Mouse (Mus musculus) megakaryocyte, adult 5-6 weeks (primary cell): Measurements from ENCODE around the gene Tcp11. TPM values are rescaled to one million over a fixed set of nuclear protein-coding genes. Genes with fewer than 3 reads are reported as not detected.

ENCODE experiments used
- ATAC-seq: 2 replicates; pipeline ENCODE4 v1.8.0; 2016; ENCODE audit warnings: mild to moderate bottlenecking, inconsistent platforms; ENCODE audit not compliant: poor library complexity, severe bottlenecking
- total RNA-seq, 2 experiments: library from RNA; stranded (forward) in 1 of 2; stranded (reverse) in 1 of 2; fragments of 153-499, 151-499 nt in 1 of 2; fragments of 221-1000, 200-1000 nt in 1 of 2; gene quantifications; 2 replicates each; pipeline versions ENCODE4 v1.2.3 to v1.2.4; 2015 to 2017

Tcp11 gene
- total RNA-seq (2015) (0.11 and 1.1 TPM in 2 replicates), total RNA-seq (2017) (0.66 TPM in 1 of 2 replicates, not detected in the other)

- ATAC-seq, result peak; percentile 80
These were observed at the start of gene Tcp11 for GRCm38 (mm10) chr17:28080045-28080816. TSS of gene Tcp11 (minus strand) at chr17:28080639.

DNA sequence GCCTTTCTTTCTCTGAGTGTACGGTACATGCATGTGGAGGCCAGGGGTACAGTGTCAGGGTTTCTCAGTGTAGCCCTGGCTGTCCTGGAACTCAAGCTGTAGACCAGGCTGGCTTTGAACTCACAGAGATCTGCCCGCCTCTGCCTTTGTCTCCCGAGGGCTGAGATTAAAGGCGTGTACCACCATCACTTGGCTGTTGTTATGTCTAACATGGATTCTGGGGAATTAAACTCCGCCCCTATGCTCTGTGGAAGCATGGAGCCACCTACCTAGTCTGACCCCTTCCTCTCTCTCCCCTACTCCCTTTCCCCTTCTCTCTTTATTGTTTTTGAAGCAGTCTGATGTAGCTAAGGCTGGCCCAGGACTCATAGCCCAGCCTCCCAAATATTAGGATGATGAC, 49.4 kb upstream of the Tcp11 start:
- no peak for ATAC-seq

DNA sequence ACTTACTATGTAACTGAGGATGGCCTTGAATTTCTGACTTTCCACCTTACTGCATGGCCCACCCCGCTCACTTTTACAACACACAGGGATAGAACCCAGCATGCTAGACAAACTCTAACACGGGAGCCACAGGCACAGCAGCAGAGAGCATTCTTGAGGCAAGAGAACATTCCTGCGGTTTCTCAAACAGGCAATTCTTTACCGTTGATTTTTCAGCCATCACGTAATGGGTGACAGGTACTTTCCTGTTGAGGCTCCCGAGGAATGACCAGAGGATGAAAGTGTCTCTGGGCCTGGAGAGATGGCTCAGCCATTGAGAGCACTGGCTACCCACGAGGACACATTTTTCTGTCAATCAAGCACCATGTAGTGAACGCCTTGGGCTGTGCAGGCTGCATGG, 43.9 kb upstream of the Tcp11 start:
- ATAC-seq, result no peak

- ATAC-seq, result no peak
These were observed 43.2 kb upstream of the Tcp11 start for GRCm38 (mm10) chr17:28123627-28124026.

- ATAC-seq, result no peak
These were observed 42.5 kb upstream of the Tcp11 start for GRCm38 (mm10) chr17:28122949-28123348.

- ATAC-seq, result no peak
These were observed 40.0 kb upstream of the Tcp11 start for GRCm38 (mm10) chr17:28120460-28120859.

DNA sequence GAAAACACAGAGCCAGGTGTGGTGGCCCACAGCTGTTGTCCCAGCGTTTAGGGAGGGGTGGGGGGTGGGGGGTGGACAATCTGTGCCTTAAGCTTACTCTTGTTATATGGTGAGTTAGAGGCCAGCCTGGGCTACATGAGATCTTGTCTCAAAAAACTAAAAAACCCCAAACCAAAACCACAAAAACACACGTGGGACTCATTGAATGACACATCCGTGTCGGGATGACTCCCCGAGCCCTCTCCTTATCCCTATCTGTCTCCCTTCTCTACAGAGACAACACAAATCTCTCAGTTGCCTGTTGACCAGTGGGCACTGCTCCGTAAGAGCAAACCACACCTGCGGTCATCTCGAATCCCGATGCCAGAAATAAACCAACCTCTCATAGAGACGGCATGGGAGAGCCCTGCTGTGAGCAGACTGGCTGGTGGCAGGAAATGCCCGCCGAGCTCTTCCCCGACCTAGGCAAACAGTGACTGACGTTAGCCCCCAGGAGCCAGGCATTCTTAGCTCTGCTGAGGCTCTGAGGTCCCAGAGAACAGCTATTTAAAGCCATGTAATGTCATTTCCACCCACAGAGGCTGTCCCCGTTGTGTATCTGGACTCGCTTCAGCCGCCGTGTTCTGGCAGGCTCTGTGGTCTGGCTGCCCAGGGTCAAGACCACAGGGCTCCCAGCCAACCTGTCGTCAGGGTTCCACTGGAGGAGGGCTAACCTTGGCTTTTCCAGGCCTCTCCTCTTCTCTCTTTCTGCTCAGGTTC, 37.2 kb upstream of the Tcp11 start:
- ATAC-seq, result no peak

- ATAC-seq, result no peak
These were observed 35.9 kb upstream of the Tcp11 start for GRCm38 (mm10) chr17:28116335-28116734.

GRCm38 (mm10) chr17:28112266-28112665, 31.8 kb upstream of the Tcp11 start:
- ATAC-seq, result no peak

DNA sequence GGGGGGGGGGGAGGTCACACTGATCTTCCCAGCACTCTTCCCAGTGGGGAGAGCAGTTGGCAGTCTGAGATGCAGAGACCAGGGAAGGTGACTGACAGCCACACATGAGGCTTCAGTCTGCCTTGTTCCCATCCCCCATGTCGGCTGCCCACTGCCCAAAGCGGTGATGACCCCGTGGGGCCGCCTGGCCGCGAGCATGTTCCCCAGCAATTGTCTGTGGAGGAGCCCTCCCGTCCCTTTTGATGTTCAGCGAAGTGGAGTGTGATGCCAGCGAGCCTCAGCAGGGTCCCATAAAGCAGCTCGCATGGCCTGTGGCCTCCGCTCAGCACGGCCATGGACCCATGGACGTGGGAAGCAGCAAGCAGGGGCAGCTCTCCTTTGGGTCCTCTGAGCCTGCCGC, 26.8 kb upstream of the Tcp11 start:
- no peak for ATAC-seq

DNA sequence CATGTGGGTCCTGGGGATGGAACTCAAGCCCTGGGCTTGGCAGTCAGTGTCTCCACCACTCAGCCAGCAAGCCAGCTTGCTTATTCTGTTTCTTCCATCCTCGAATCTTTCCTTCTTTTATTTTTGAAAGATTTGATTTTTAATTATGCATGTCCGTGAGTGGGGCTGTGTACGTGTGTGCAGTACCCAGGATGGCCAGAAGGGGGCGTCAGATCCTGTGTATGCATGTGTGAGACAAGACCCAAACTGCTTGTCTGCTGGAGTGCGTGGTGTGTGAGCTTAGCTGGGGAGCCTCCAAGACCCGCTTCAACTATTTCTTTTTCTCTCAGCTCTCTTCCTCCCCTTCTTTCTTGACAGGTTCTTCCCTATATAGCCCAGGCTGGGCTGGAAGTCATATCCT, 25.9 kb upstream of the Tcp11 start:
- no peak for ATAC-seq

DNA sequence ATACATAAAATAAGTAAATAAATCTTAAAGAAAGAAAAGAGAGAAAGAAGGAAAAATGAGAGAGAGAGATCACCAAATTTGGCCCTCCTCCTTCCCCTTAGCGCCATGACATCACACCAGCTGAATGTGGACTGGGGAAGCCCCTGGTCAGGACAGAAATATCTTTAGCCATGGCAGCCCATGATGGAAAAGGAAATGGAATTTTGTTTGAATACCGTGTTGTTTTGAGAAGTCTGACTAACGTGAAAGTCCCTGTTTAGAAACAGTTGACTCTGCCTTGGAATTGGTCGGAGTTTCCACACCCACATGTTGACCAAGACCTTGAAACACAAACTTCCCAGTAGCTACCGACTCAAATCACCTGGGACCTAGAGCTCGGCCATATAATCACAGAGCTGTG, 24.0 kb upstream of the Tcp11 start:
- no peak for ATAC-seq

DNA sequence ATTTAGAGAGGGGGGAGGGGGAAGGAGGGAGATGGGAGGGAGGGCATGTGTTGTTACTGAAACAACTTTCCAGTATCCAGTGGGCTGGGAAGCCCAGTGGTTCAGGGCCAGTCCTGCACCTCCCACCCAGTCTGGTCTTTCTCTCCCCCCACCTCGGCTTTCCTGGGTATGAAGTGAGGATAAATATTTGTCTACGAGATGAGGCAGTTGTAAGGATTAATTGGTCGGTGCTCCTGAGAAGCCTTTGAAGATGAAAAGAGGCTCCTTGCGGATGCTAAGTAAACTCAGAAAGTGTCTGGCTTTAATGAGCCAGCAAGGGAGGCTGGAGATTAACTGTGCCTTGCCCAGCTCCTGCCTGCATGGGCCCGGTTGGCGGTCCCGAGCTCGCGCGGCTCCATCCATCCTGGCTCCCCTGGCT, 21.5 kb upstream of the Tcp11 start:
- ATAC-seq, result no peak

DNA sequence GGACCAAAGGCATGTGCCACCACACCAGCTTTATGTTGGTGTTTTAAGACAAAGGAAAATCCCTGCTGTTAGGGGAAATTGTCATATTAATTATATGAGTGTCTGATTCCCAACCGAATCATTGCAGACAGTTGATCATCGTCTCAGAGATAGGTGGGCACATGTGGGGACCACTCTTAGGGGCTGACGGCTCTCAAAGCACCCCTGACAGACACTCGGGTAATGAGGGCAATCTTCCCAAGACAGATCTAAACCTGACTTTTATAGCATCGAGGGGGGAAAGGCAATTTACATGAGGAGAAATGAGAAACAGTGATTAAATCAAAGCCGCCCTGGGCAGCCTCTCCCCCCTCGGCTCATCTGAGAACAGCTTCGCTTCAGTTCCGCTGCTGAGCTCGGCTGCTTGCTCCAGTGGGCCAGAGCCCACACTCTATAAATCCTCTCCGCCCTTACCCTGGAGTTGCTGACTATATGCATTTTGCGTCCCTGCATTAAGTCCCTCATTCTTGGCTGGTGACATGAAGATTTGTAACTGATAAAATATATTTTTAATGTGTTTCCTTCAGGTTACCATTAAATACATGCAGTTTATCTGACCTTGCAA, 20.9 kb upstream of the Tcp11 start:
- ATAC-seq, result no peak

DNA sequence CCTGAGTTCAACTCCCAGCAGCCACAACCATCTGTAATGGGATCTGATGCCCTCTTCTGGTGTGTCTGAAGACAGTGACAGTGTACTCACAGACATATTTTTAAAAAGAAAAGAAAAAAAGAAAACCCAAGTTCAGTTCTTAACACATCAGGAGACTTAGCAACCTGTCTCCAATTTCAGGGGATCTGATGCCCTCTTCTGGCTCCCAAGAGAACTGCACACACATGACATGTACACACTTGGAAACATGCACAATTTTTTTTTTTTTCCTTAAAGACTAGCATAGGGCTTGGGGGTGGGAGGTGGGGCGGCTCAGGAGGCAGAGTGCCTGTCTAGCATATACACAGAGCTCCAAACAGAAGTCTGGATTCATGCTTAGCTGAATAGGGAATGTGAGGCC, 20.2 kb upstream of the Tcp11 start:
- no peak for ATAC-seq

- no peak for ATAC-seq
These were observed 18.6 kb upstream of the Tcp11 start for GRCm38 (mm10) chr17:28099086-28099485.

DNA sequence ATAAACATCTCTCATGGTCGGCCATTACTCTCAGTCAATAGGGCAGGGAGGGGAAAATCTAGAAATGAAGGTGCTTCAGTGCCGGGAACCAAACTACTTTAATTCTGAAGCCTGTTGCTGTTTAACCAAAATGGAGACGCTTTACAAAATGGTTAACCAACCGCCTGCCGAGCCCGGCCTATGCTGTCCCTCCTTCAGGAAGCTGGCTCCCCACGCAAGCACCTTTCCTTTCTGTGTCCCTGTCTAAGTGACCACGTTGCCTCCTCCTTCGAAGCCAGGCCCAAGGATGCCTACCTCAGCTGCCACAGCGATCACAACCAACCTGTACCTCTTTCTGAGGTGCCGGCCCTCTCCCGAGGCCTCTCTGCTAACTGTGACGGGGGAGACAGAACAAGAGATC, 16.9 kb upstream of the Tcp11 start:
- no peak for ATAC-seq

DNA sequence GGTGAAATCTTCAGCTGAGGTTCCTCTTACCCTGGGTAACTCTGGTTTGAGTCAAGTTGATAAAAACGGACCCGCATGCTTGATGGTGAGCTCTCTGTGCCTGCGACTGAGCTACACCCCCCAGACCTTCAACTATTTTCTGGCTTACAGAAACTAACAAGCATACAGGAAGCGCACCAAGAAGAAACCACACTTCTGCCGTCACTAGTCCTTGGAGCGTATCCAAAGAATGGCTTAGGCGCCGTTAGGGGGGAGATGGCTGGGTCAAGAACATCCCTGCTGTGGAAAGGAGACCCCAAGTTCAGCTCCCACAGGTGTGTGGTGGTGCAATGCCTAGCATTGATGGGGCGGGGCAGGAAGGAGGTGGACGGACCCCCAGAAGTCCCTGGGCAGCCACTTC, 16.0 kb upstream of the Tcp11 start:
- ATAC-seq, result no peak

- no peak for ATAC-seq
These were observed 13.4 kb upstream of the Tcp11 start for GRCm38 (mm10) chr17:28093837-28094236.

GRCm38 (mm10) chr17:28092297-28092696, 11.9 kb upstream of the Tcp11 start:
- no peak for ATAC-seq

- ATAC-seq, result no peak
These were observed 8.3 kb upstream of the Tcp11 start for GRCm38 (mm10) chr17:28088718-28089117.

DNA sequence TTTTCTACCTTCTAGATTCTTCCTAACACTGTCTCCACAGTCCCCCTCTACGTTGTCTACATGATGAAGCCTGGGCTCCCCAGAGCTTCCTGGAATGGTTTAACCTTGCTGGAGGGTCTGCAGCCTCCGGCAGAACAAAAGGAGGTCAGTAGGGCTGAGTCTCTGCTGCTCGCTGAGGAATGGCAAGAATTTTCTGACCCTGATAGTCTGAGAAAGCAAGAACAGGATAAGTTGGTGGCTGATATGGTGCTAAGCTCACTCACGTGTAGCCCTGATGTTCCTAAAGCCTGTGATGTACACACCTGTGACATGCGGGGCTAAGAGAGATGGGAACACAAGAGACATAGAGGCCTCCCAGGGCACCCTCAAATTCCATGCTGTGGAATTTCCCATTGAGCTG, 7.0 kb upstream of the Tcp11 start:
- no peak for ATAC-seq
